In the genomic region with DNA sequence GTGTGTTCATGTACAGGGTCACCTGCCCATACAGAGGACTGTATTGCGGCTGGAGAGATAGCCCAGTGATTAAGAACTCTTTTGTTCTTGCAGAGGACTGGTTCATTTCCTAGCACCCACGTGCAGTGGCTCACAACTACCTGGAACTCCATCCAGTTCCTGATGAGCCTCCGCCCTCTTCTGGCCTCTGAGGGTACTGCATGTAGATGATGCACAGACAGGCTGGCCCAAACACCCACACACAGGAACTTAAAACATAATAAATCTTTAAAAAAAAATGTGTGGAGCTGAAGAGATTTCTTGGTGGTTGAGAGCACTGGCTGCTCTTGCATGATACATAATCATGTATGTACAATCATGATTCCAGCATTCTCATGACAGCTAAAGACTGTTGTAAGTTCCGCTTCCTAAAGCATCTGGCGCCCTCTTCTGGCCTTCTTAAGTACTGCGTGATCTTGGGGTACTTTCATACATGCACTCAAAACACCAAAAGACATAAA, we compare ENCODE assay signal across 8 mouse cellular contexts. TPM values are rescaled to one million over a fixed set of nuclear protein-coding genes. Genes with fewer than 3 reads are reported as not detected.
DNase-seq lines count a peak whose midpoint lies in the region; ATAC-seq and TF ChIP-seq lines count a peak whose summit lies in the region.

No protein-coding gene starts in this region.

- peak; percentile 38 for DNase-seq in G1E (ENCODE audit: low spot score)
- peak; percentile 91 to 92 for DNase-seq in cerebellum, adult 18-20 months
- DNase-seq in forelimb bud, embryonic 11.5 days (ENCODE audit: low read depth, low spot score) = peak; percentile 94
- peak; percentile 88 for DNase-seq in hindbrain, embryonic 10.5 days (ENCODE audit: low spot score)
- peak; percentile 91 for DNase-seq in layer of hippocampus, adult 9-11 months
- DNase-seq in lung, postnatal 0 days (ENCODE audit: low spot score) = peak; percentile 89
- peak; percentile 95 for DNase-seq in ovary, postnatal 14 days (ENCODE audit: low spot score)
- peak; percentile 86 to 94 for DNase-seq in thymus, postnatal 10 days (ENCODE audit: low spot score in 2 of 2)

- H3K4me1 ChIP-seq in G1E (ENCODE audit: insufficient read depth, low read depth, low read length) = peaks cover 35% of the 10 kb centered on the region
- 0 out of 2 replicates have a peak, but pooled peaks cover 13% of the 10 kb centered on the region for H3K4me1 ChIP-seq in hindbrain, embryonic 10.5 days (replicated peaks)
- no peaks in the 10 kb centered on the region for H3K4me1 ChIP-seq in lung, postnatal 0 days (ENCODE audit: insufficient read depth, low read depth, low read length)

- no peak overlapping the region for H3K4me3 ChIP-seq in G1E (ENCODE audit: low read depth, low read length)
- no peak overlapping the region for H3K4me3 ChIP-seq in hindbrain, embryonic 10.5 days
- H3K4me3 ChIP-seq in lung, postnatal 0 days (ENCODE audit: low read depth, low read length) = no peak overlapping the region

- H3K9ac ChIP-seq in lung, postnatal 0 days (replicated peaks; ENCODE audit: low read depth) = no peak overlapping the region

- peak overlapping the region; percentile 43; the same call in 1 of the 2 replicates for H3K27ac ChIP-seq in hindbrain, embryonic 10.5 days
- H3K27ac ChIP-seq in lung, postnatal 0 days (ENCODE audit: low read length) = no peak overlapping the region

- H3K9me3 ChIP-seq in G1E (replicated peaks) = no peaks in the 10 kb centered on the region
- no peaks in the 10 kb centered on the region for H3K9me3 ChIP-seq in hindbrain, embryonic 10.5 days
- H3K9me3 ChIP-seq in lung, postnatal 0 days (ENCODE audit: low read length) = no peaks in the 10 kb centered on the region

- TF ChIP-seq EP300 in lung, postnatal 0 days (IDR thresholded peaks at IDR 0.05) = peak; percentile 53; the same call in 1 of the 2 replicates

- peaks cover 3% of the 10 kb centered on the region; the same call in 1 of the 2 replicates for H3K27me3 ChIP-seq in G1E (ENCODE audit: insufficient read depth, low read length)
- H3K27me3 ChIP-seq in hindbrain, embryonic 10.5 days (ENCODE audit: insufficient read depth, poor library complexity, severe bottlenecking) = no peaks in the 10 kb centered on the region
- H3K27me3 ChIP-seq in lung, postnatal 0 days (replicated peaks; ENCODE audit: insufficient read depth, low read length) = no peaks in the 10 kb centered on the region

- WGBS in hindbrain, embryonic 10.5 days = 9% methylated on average over 6 of the region's 6 CpGs
- 4% methylated on average over 6 of the region's 6 CpGs for WGBS in lung, postnatal 0 days

- H3K4me2 ChIP-seq in lung, postnatal 0 days (replicated peaks; ENCODE audit: low read depth, low read length) = no peak overlapping the region

- TF ChIP-seq CTCF in G1E (IDR thresholded peaks at IDR 0.05; ENCODE audit: low read depth, low read length) = peak; percentile 85
- peak; percentile 88 for TF ChIP-seq CTCF in lung, postnatal 0 days (IDR thresholded peaks at IDR 0.05)

- H3K36me3 ChIP-seq in G1E (replicated peaks) = peaks cover 53% of the 10 kb centered on the region
- H3K36me3 ChIP-seq in hindbrain, embryonic 10.5 days = no peaks in the 10 kb centered on the region
- H3K36me3 ChIP-seq in lung, postnatal 0 days (ENCODE audit: insufficient read depth, low read length) = no peaks in the 10 kb centered on the region

- ATAC-seq in G1E (ENCODE audit: extremely low read depth, insufficient number of reproducible peaks, low FRiP score, poor library complexity, severe bottlenecking) = no peak
- peak; percentile 68 for ATAC-seq in lung, postnatal 0 days

RNA-seq across cellular contexts. Expression of gene Slc25a25, which starts 35.9 kb away (rescaled TPM):
- total RNA-seq in G1E (2014; fragmentation: Nextera tagmentation) = 5.1 and 25.4 TPM in 2 replicates
- 6.8 and 8.0 TPM in 2 replicates for total RNA-seq in G1E (2017)
- polyA plus RNA-seq in G1E (2012) = 6.5 and 6.9 TPM in 2 replicates
- 28.8 and 34.4 TPM in 2 replicates for polyA plus RNA-seq in hindbrain, embryonic 10.5 days (2016; fragmentation: Nextera tagmentation; extraction: Ambion mirVana)
- 16.7 and 21.5 TPM in 2 replicates for polyA plus RNA-seq in lung, postnatal 0 days (2015; fragmentation: Nextera tagmentation; extraction: Ambion mirVana)

RNA-seq across cellular contexts. Expression of gene Naif1, which starts 36.9 kb away (rescaled TPM):
- total RNA-seq in G1E (2014; fragmentation: Nextera tagmentation) = 3.9 and 4.2 TPM in 2 replicates
- total RNA-seq in G1E (2017) = 3.8 and 4.0 TPM in 2 replicates
- polyA plus RNA-seq in G1E (2012) = 6.9 and 8.1 TPM in 2 replicates
- 6.0 and 6.4 TPM in 2 replicates for polyA plus RNA-seq in hindbrain, embryonic 10.5 days (2016; fragmentation: Nextera tagmentation; extraction: Ambion mirVana)
- polyA plus RNA-seq in lung, postnatal 0 days (2015; fragmentation: Nextera tagmentation; extraction: Ambion mirVana) = 4.1 and 4.6 TPM in 2 replicates

RNA-seq across cellular contexts. Expression of gene Fam102a, which starts 48.0 kb away (rescaled TPM):
- total RNA-seq in G1E (2014; fragmentation: Nextera tagmentation) = 33.6 and 35.0 TPM in 2 replicates
- 28.7 and 30.1 TPM in 2 replicates for total RNA-seq in G1E (2017)
- polyA plus RNA-seq in G1E (2012) = 28.9 and 32.7 TPM in 2 replicates
- 10.9 and 11.0 TPM in 2 replicates for polyA plus RNA-seq in hindbrain, embryonic 10.5 days (2016; fragmentation: Nextera tagmentation; extraction: Ambion mirVana)
- 8.0 and 8.4 TPM in 2 replicates for polyA plus RNA-seq in lung, postnatal 0 days (2015; fragmentation: Nextera tagmentation; extraction: Ambion mirVana)

Comparison
In these comparisons a context has a peak if more than half of its experiments do, and no peak if none do; other contexts are left out.
1. DNase-seq: peak in every context shown above with its lines; median percentile 95 in ovary, postnatal 14 days; 94 in forelimb bud, embryonic 11.5 days; 92 in cerebellum, adult 18-20 months; 91 in layer of hippocampus, adult 9-11 months; 90 in thymus, postnatal 10 days; 89 in lung, postnatal 0 days; 88 in hindbrain, embryonic 10.5 days; 38 in G1E.